Mouse (Mus musculus) spleen, adult 2 months (tissue): ENCODE data around the gene Bmp2k.

Experiments used
- CTCF ChIP-seq: fragments of 200-500 bp; IDR thresholded peaks from 2 replicates; pipeline ENCODE4 v1.5.1; 2011; ENCODE audit warnings: mild to moderate bottlenecking, inconsistent platforms; ENCODE audit not compliant: insufficient read depth, insufficient read length, insufficient replicate concordance; ENCODE audit errors: extremely low read depth
- POLR2A ChIP-seq: fragments of 200-500 bp; IDR thresholded peaks from 2 replicates; pipeline ENCODE4 v1.6.1; 2011; ENCODE audit warnings: low read depth, low read length, inconsistent platforms

GRCm38 (mm10) chr5:97129589-97129988, 132.1 kb downstream of the Bmp2k start:
- no peak for TF ChIP-seq CTCF
- TF ChIP-seq POLR2A, result no peak
